Mouse (Mus musculus) layer of hippocampus, postnatal 14 days (tissue): ENCODE measurements around the gene Gtf3c3. TPM values are rescaled to one million over a fixed set of nuclear protein-coding genes. Genes with fewer than 3 reads are reported as not detected.

Experiments
- DNase-seq, 2 experiments: peaks; one replicate each; pipeline ENCODE4 v3.0.0; 2021 to 2022; ENCODE audit warnings: low spot score in 2 of 2, mixed read lengths in 1 of 2
- long read RNA-seq, 2 experiments: library from polyadenylated mRNA; stranded (forward); transcript quantifications; one replicate each; pipeline ENCODE4 v2.0.0; 2021
- total RNA-seq, 2 experiments: library from RNA; stranded (reverse); gene quantifications; 2 replicates each; pipeline ENCODE4 v1.2.3; 2021

Gtf3c3 gene
- 10 to 100 TPM; 25.1 to 30.5 TPM for total RNA-seq
- long read RNA-seq, experiment 1, full-length matches to known transcripts: 11 of 12 reads
- long read RNA-seq, experiment 1, partial matches to known transcripts: 1 of 12 reads
- long read RNA-seq, experiment 1, other reads (novel, unspliced or antisense): 0 of 12 reads
- long read RNA-seq, experiment 2, full-length matches to known transcripts: 18 of 22 reads
- long read RNA-seq, experiment 2, partial matches to known transcripts: 0 of 22 reads
- long read RNA-seq, experiment 2, other reads (novel, unspliced or antisense): 4 of 22 reads

- DNase-seq: peak; percentile 73 to 78
These were observed at the start of gene Gtf3c3 for GRCm38 (mm10) chr1:54438340-54439079. Gene Gtf3c3 (minus strand): TSS chr1:54438971.

- no peak for DNase-seq
These were observed 46.1 kb upstream of the Gtf3c3 start for GRCm38 (mm10) chr1:54484744-54485420.

- DNase-seq: no peak
These were observed 41.7 kb upstream of the Gtf3c3 start for GRCm38 (mm10) chr1:54480491-54480890.

GRCm38 (mm10) chr1:54468662-54469061, 29.9 kb upstream of the Gtf3c3 start:
- peak in 1 of 2 experiments; percentile 42 for DNase-seq

GRCm38 (mm10) chr1:54467366-54467765, 28.6 kb upstream of the Gtf3c3 start:
- no peak for DNase-seq

GRCm38 (mm10) chr1:54452116-54452515, 13.3 kb upstream of the Gtf3c3 start:
- no peak for DNase-seq

- DNase-seq: no peak
These were observed 10.1 kb upstream of the Gtf3c3 start for GRCm38 (mm10) chr1:54448833-54449232.

GRCm38 (mm10) chr1:54443641-54444040, 4.9 kb upstream of the Gtf3c3 start:
- no peak for DNase-seq

GRCm38 (mm10) chr1:54439080-54439476, 307 bp upstream of the Gtf3c3 start:
- no peak for DNase-seq

GRCm38 (mm10) chr1:54422195-54422750, 16.5 kb downstream of the Gtf3c3 start:
- no peak for DNase-seq

- DNase-seq: no peak
These were observed 17.1 kb downstream of the Gtf3c3 start for GRCm38 (mm10) chr1:54421670-54422069.

- no peak for DNase-seq
These were observed 36.0 kb downstream of the Gtf3c3 start for GRCm38 (mm10) chr1:54402736-54403135.

- DNase-seq: no peak
These were observed 54.5 kb downstream of the Gtf3c3 start for GRCm38 (mm10) chr1:54384221-54384620.

- peak; percentile 10 to 59 for DNase-seq
These were observed 57.5 kb downstream of the Gtf3c3 start for GRCm38 (mm10) chr1:54380978-54381914.

GRCm38 (mm10) chr1:54377506-54378051, 61.2 kb downstream of the Gtf3c3 start:
- DNase-seq: no peak

- no peak for DNase-seq
These were observed 82.2 kb downstream of the Gtf3c3 start for GRCm38 (mm10) chr1:54356566-54356965.

GRCm38 (mm10) chr1:54355485-54355884, 83.3 kb downstream of the Gtf3c3 start:
- no peak for DNase-seq

GRCm38 (mm10) chr1:54354786-54355185, 84.0 kb downstream of the Gtf3c3 start:
- no peak for DNase-seq
